Mouse (Mus musculus): ENCODE measurements around the gene Mogat2.

- TF ChIP-seq POLR2A (IDR thresholded peaks at IDR 0.05; ENCODE audit: borderline replicate concordance, insufficient read depth, low read length), result no peak
- no peak for TF ChIP-seq CTCF (IDR thresholded peaks at IDR 0.05; ENCODE audit: borderline replicate concordance, insufficient read depth, low read depth, low read length)
These were observed 51.0 kb downstream of the Mogat2 start for GRCm38 (mm10) chr7:99187451-99187850.
